Mouse (Mus musculus) C2C12 (cell line): ENCODE data around the gene Muc4. TPM values are rescaled to one million over a fixed set of nuclear protein-coding genes. Genes with fewer than 3 reads are reported as not detected.

Source experiments
- H3K27me3 ChIP-seq: one replicate; pipeline ENCODE4 v1.6.1; 2011; ENCODE audit not compliant: control insufficient read depth, insufficient read depth, insufficient read length
- H3K36me3 ChIP-seq: one replicate; pipeline ENCODE4 v1.6.1; 2011; ENCODE audit not compliant: control insufficient read depth, insufficient read depth
- H3K4me3 ChIP-seq: one replicate; pipeline ENCODE4 v1.5.1; 2011; ENCODE audit warnings: mild to moderate bottlenecking, control low read depth; ENCODE audit not compliant: poor library complexity, insufficient read depth, severe bottlenecking
- H3K79me2 ChIP-seq: one replicate; pipeline ENCODE4 v1.6.1; 2011; ENCODE audit not compliant: control insufficient read depth, insufficient read depth
- H3K79me3 ChIP-seq: one replicate; pipeline ENCODE4 v1.6.1; 2011; ENCODE audit warnings: low read depth, control low read depth
- H3ac ChIP-seq: one replicate; pipeline ENCODE3; 2011; ENCODE audit warnings: low read depth; ENCODE audit not compliant: control insufficient read depth, insufficient read length
- CEBPB ChIP-seq: IDR thresholded peaks from one replicate; pipeline ENCODE4 v1.6.1; 2011; ENCODE audit warnings: low read depth, mild to moderate bottlenecking, control low read depth, moderate library complexity
- CTCF ChIP-seq: IDR thresholded peaks from one replicate; pipeline ENCODE4 v1.5.1; 2011; ENCODE audit not compliant: control insufficient read depth, insufficient read depth, insufficient read length
- FOSL1 ChIP-seq: IDR thresholded peaks from one replicate; pipeline ENCODE4 v1.8.0; 2011; ENCODE audit warnings: mild to moderate bottlenecking, low read length; ENCODE audit not compliant: poor library complexity, insufficient read depth, severe bottlenecking
- MAX ChIP-seq: IDR thresholded peaks from one replicate; pipeline ENCODE4 v1.6.1; 2011; ENCODE audit warnings: mild to moderate bottlenecking, control low read depth
- MYOD1 ChIP-seq: IDR thresholded peaks from one replicate; pipeline ENCODE4 v1.6.1; 2011; ENCODE audit warnings: low read depth; ENCODE audit not compliant: control insufficient read depth, insufficient read length
- MYOG ChIP-seq: IDR thresholded peaks from one replicate; pipeline ENCODE4 v1.6.1; 2011; ENCODE audit not compliant: control insufficient read depth, insufficient read length; ENCODE audit errors: extremely low read depth
- USF1 ChIP-seq: IDR thresholded peaks from one replicate; pipeline ENCODE4 v1.6.1; 2011; ENCODE audit warnings: low read depth, mild to moderate bottlenecking, control low read depth, moderate library complexity
- polyA plus RNA-seq: library from polyadenylated mRNA; unstranded; fragments of >200 nt; fragmentation: generic; extraction: Trizol; gene quantifications from one replicate; pipeline ENCODE4 v1.2.1, GENCODE M21; 2012; ENCODE audit warnings: missing spikeins

The Muc4 gene
- polyA plus RNA-seq, 1 experiment: 0.01 TPM

- H3K36me3 ChIP-seq: no peaks in the 10 kb centered on the region
- no peak overlapping the region for H3ac ChIP-seq
- TF ChIP-seq FOSL1: no peak
- no peak for TF ChIP-seq MYOG
- no peak for TF ChIP-seq MAX
- TF ChIP-seq CTCF: no peak
- TF ChIP-seq CEBPB: no peak
- TF ChIP-seq MYOD1: no peak
- no peak for TF ChIP-seq USF1
- H3K4me3 ChIP-seq: no peak overlapping the region
- H3K79me2 ChIP-seq: no peaks in the 10 kb centered on the region
- H3K27me3 ChIP-seq: no peaks in the 10 kb centered on the region
- H3K79me3 ChIP-seq: no peaks in the 10 kb centered on the region
These were observed 10.2 kb downstream of the Muc4 start for GRCm38 (mm10) chr16:32745852-32746251.

GRCm38 (mm10) chr16:32750242-32751127 lies 14.8 kb downstream of the Muc4 start:
- TF ChIP-seq FOSL1: no peak
- no peak for TF ChIP-seq MYOD1
- TF ChIP-seq MYOG: no peak
- TF ChIP-seq CTCF: no peak
- no peak for TF ChIP-seq CEBPB
- TF ChIP-seq MAX: no peak
- peak; percentile 58 for TF ChIP-seq USF1
- Histone ChIP-seq H3K79me3 (no peaks in the 10 kb centered on the region), H3K36me3 (no peaks in the 10 kb centered on the region), H3ac (no peak overlapping the region), H3K4me3 (no peak overlapping the region), H3K79me2 (no peaks in the 10 kb centered on the region), H3K27me3 (no peaks in the 10 kb centered on the region)

- Histone ChIP-seq H3K27me3 (no peaks in the 10 kb centered on the region), H3K36me3 (no peaks in the 10 kb centered on the region), H3K4me3 (no peak overlapping the region), H3K79me2 (no peaks in the 10 kb centered on the region), H3ac (no peak overlapping the region), H3K79me3 (no peaks in the 10 kb centered on the region)
- no peak for TF ChIP-seq MAX
- no peak for TF ChIP-seq FOSL1
- no peak for TF ChIP-seq MYOG
- TF ChIP-seq MYOD1: no peak
- TF ChIP-seq CTCF: no peak
- no peak for TF ChIP-seq CEBPB
- no peak for TF ChIP-seq USF1
These were observed 28.9 kb downstream of the Muc4 start for GRCm38 (mm10) chr16:32764550-32764949.

- Histone ChIP-seq H3K36me3 (no peaks in the 10 kb centered on the region), H3K4me3 (no peak overlapping the region), H3ac (no peak overlapping the region), H3K79me2 (no peaks in the 10 kb centered on the region), H3K27me3 (no peaks in the 10 kb centered on the region), H3K79me3 (no peaks in the 10 kb centered on the region)
- TF ChIP-seq MYOG (no peak), FOSL1 (no peak), MAX (no peak), CEBPB (no peak), USF1 (no peak), MYOD1 (no peak), CTCF (no peak)
These were observed 29.3 kb downstream of the Muc4 start for GRCm38 (mm10) chr16:32764961-32765360.

GRCm38 (mm10) chr16:32766904-32767303 lies 31.2 kb downstream of the Muc4 start:
- TF ChIP-seq CEBPB (no peak), MYOG (no peak), MAX (no peak), MYOD1 (no peak), FOSL1 (no peak), USF1 (no peak), CTCF (no peak)
- H3K36me3 ChIP-seq: no peaks in the 10 kb centered on the region
- no peak overlapping the region for H3K4me3 ChIP-seq
- no peaks in the 10 kb centered on the region for H3K27me3 ChIP-seq
- no peaks in the 10 kb centered on the region for H3K79me3 ChIP-seq
- no peaks in the 10 kb centered on the region for H3K79me2 ChIP-seq
- no peak overlapping the region for H3ac ChIP-seq

GRCm38 (mm10) chr16:32776676-32777075 lies 41.0 kb downstream of the Muc4 start:
- no peaks in the 10 kb centered on the region for H3K27me3 ChIP-seq
- no peaks in the 10 kb centered on the region for H3K79me2 ChIP-seq
- H3ac ChIP-seq: no peak overlapping the region
- TF ChIP-seq CEBPB (peak; percentile 75), MAX (no peak), MYOD1 (peak; percentile 79), FOSL1 (no peak), USF1 (no peak), CTCF (no peak)
- H3K4me3 ChIP-seq: no peak overlapping the region
- H3K36me3 ChIP-seq: no peaks in the 10 kb centered on the region
- H3K79me3 ChIP-seq: no peaks in the 10 kb centered on the region
